Comparison of ENCODE assay signal across 8 mouse cellular contexts in genomic region chr11:98358161-98359083, GRCm38 (mm10). TPM values are rescaled to one million over a fixed set of nuclear protein-coding genes. Genes with fewer than 3 reads are reported as not detected.
A peak's percentile ranks its signal among the peaks of the same experiment; 100 is the strongest.
DNase-seq lines count a peak whose midpoint lies in the region; ATAC-seq and TF ChIP-seq lines count a peak whose summit lies in the region.

Stard3 (plus strand) TSS chr11:98358368.

- peaks cover 14% of the 10 kb centered on the region for H3K27me3 ChIP-seq in E14TG2a.4 (ENCODE audit: insufficient read depth, low read length)
- peaks cover 13% of the 10 kb centered on the region for H3K27me3 ChIP-seq in heart, embryonic 15.5 days
- 0 out of 2 replicates have a peak, but pooled peaks cover 6% of the 10 kb centered on the region for H3K27me3 ChIP-seq in liver, postnatal 0 days (ENCODE audit: insufficient read depth, low read length)
- H3K27me3 ChIP-seq in neural tube, embryonic 13.5 days, result peaks cover 15% of the 10 kb centered on the region

- peak; percentile 77 for ATAC-seq in heart, embryonic 15.5 days (replicated peaks; ENCODE audit: insufficient number of reproducible peaks, insufficient read depth, low FRiP score, low read depth)
- ATAC-seq in liver, postnatal 0 days, result peak; percentile 91
- peak; percentile 83 for ATAC-seq in neural tube, embryonic 13.5 days (ENCODE audit: low read depth)

- peaks cover 77% of the 10 kb centered on the region for H3K4me1 ChIP-seq in E14TG2a.4 (replicated peaks; ENCODE audit: low read depth, low read length)
- H3K4me1 ChIP-seq in heart, embryonic 15.5 days (replicated peaks), result peaks cover 57% of the 10 kb centered on the region
- H3K4me1 ChIP-seq in liver, postnatal 0 days (ENCODE audit: insufficient read depth), result peaks cover 53% of the 10 kb centered on the region
- peaks cover 55% of the 10 kb centered on the region for H3K4me1 ChIP-seq in neural tube, embryonic 13.5 days (replicated peaks)

- no peak for TF ChIP-seq CTCF in E14TG2a.4 (conservative IDR thresholded peaks at IDR 0.05; ENCODE audit: low read length)
- no peak for TF ChIP-seq CTCF in liver, postnatal 0 days (IDR thresholded peaks at IDR 0.05; ENCODE audit: low read depth)

- under 1% methylated on average over 60 of the region's 60 CpGs for WGBS in heart, embryonic 15.5 days
- WGBS in liver, postnatal 0 days (ENCODE audit: insufficient replicate concordance), result under 1% methylated on average over 51 of the region's 60 CpGs
- under 1% methylated on average over 59 of the region's 60 CpGs for WGBS in neural tube, embryonic 13.5 days

- peak; percentile 83 for DNase-seq in c-Kit-negative CD71-positive TER-119-positive erythroid progenitor cells, embryonic 14.5 days (ENCODE audit: low read depth, low spot score)
- peak; percentile 72 for DNase-seq in fibroblast of lung, adult 2 months (ENCODE audit: low read depth)
- peak; percentile 94 for DNase-seq in kidney, postnatal 14 days
- DNase-seq in liver, postnatal 0 days, result peak; percentile 96
- DNase-seq in telencephalon, adult 2 months (ENCODE audit: low read depth, low spot score), result peak; percentile 79

- no peaks in the 10 kb centered on the region for H3K9me3 ChIP-seq in E14TG2a.4 (ENCODE audit: low read length)
- H3K9me3 ChIP-seq in heart, embryonic 15.5 days (replicated peaks), result no peaks in the 10 kb centered on the region
- H3K9me3 ChIP-seq in liver, postnatal 0 days (ENCODE audit: low read length), result no peaks in the 10 kb centered on the region
- no peaks in the 10 kb centered on the region for H3K9me3 ChIP-seq in neural tube, embryonic 13.5 days

- peak within 1 kb of the TSS; percentile 87 for H3K4me3 ChIP-seq in E14TG2a.4 (replicated peaks; ENCODE audit: low read length)
- peak within 1 kb of the TSS; percentile 71 for H3K4me3 ChIP-seq in heart, embryonic 15.5 days
- H3K4me3 ChIP-seq in liver, postnatal 0 days (ENCODE audit: low read depth, low read length), result peak within 1 kb of the TSS; percentile 70
- peak within 1 kb of the TSS; percentile 70 for H3K4me3 ChIP-seq in neural tube, embryonic 13.5 days

- H3K9ac ChIP-seq in heart, embryonic 15.5 days, result peak within 1 kb of the TSS; percentile 79
- peak within 1 kb of the TSS; percentile 81 for H3K9ac ChIP-seq in liver, postnatal 0 days (replicated peaks)
- peak within 1 kb of the TSS; percentile 79 for H3K9ac ChIP-seq in neural tube, embryonic 13.5 days

- peaks cover 8% of the 10 kb centered on the region; the same call in 1 of the 2 replicates for H3K36me3 ChIP-seq in E14TG2a.4 (ENCODE audit: insufficient read depth, low read length)
- H3K36me3 ChIP-seq in heart, embryonic 15.5 days, result no peaks in the 10 kb centered on the region
- H3K36me3 ChIP-seq in liver, postnatal 0 days (replicated peaks; ENCODE audit: insufficient read depth, low read length), result no peaks in the 10 kb centered on the region; the same call in 1 of the 2 replicates
- H3K36me3 ChIP-seq in neural tube, embryonic 13.5 days, result no peaks in the 10 kb centered on the region

- peak within 1 kb of the TSS; percentile 89 for H3K27ac ChIP-seq in heart, embryonic 15.5 days
- H3K27ac ChIP-seq in liver, postnatal 0 days (ENCODE audit: low read depth), result peak within 1 kb of the TSS; percentile 92
- H3K27ac ChIP-seq in neural tube, embryonic 13.5 days (replicated peaks), result peak within 1 kb of the TSS; percentile 89

- TF ChIP-seq EP300 in liver, postnatal 0 days (IDR thresholded peaks at IDR 0.05; ENCODE audit: low read depth), result no peak

- peak within 1 kb of the TSS; percentile 80 for H3K4me2 ChIP-seq in heart, embryonic 15.5 days
- peak within 1 kb of the TSS; percentile 73 for H3K4me2 ChIP-seq in liver, postnatal 0 days (ENCODE audit: low read depth, low read length)
- peak within 1 kb of the TSS; percentile 89 for H3K4me2 ChIP-seq in neural tube, embryonic 13.5 days

RNA-seq across cellular contexts. Expression of gene Stard3, which starts in this region (rescaled TPM):
- 33.9 and 40.5 TPM in 2 replicates for polyA plus RNA-seq in heart, embryonic 15.5 days (2015; fragmentation: Nextera tagmentation; extraction: Ambion mirVana)
- 14.5 and 15.4 TPM in 2 replicates for polyA plus RNA-seq in liver, postnatal 0 days (2015; fragmentation: Nextera tagmentation; extraction: Ambion mirVana)
- 39.7 and 41.1 TPM in 2 replicates for polyA plus RNA-seq in neural tube, embryonic 13.5 days (2015; fragmentation: Nextera tagmentation; extraction: Ambion mirVana)

Comparison
In these comparisons a context has a peak if more than half of its experiments do, and no peak if none do; other contexts are left out.
1. Peak in every context shown above with its lines: DNase-seq, ATAC-seq, H3K4me3 ChIP-seq and H3K27ac ChIP-seq.